Mouse (Mus musculus) heart, postnatal 0 days (tissue): ENCODE measurements around the gene Paqr5. TPM values are rescaled to one million over a fixed set of nuclear protein-coding genes. Genes with fewer than 3 reads are reported as not detected.

Experiments
- ATAC-seq: fragments of 200-750 bp; cut with Nextera tagmentation; 2 replicates; pipeline ENCODE4 v1.8.0; 2017; ENCODE audit warnings: low read depth, moderate number of reproducible peaks, moderate library complexity; ENCODE audit not compliant: insufficient read depth
- DNase-seq: peaks from one replicate; pipeline ENCODE4 v3.0.0-alpha.2; 2016; ENCODE audit warnings: low spot score
- H3K27ac ChIP-seq: fragments of 300-500 bp; sonication (generic); 2 replicates; pipeline ENCODE4 v1.5.1; 2014; ENCODE audit warnings: low read depth, mild to moderate bottlenecking
- H3K27me3 ChIP-seq: fragments of 300-500 bp; sonication (generic); 2 replicates; pipeline ENCODE4 v1.6.1; 2014; ENCODE audit warnings: low read length, mixed read lengths; ENCODE audit not compliant: control insufficient read depth, insufficient read depth
- H3K36me3 ChIP-seq: fragments of 300-500 bp; sonication (generic); replicated peaks from 2 replicates; pipeline ENCODE4 v1.6.1; 2014; ENCODE audit warnings: low read length, mixed read lengths; ENCODE audit not compliant: control insufficient read depth, insufficient read depth
- H3K4me1 ChIP-seq: fragments of 300-500 bp; sonication (generic); 2 replicates; pipeline ENCODE4 v1.6.1; 2014; ENCODE audit warnings: antibody characterized with exemption; ENCODE audit not compliant: control insufficient read depth, insufficient read depth
- H3K4me2 ChIP-seq: fragments of 300-500 bp; sonication (generic); 2 replicates; pipeline ENCODE4 v1.6.1; 2014; ENCODE audit warnings: low read depth, mild to moderate bottlenecking, low read length, moderate library complexity
- H3K4me3 ChIP-seq: fragments of 300-500 bp; sonication (generic); 2 replicates; pipeline ENCODE4 v1.5.1; 2014; ENCODE audit warnings: low read depth, low read length
- H3K9ac ChIP-seq: fragments of 300-500 bp; sonication (generic); replicated peaks from 2 replicates; pipeline ENCODE4 v1.6.1; 2014; ENCODE audit warnings: low read depth, low read length, mixed read lengths
- H3K9me3 ChIP-seq: fragments of 300-500 bp; sonication (generic); replicated peaks from 2 replicates; pipeline ENCODE4 v1.6.1; 2016; ENCODE audit warnings: low read length; ENCODE audit not compliant: control insufficient read depth
- CTCF ChIP-seq: IDR thresholded peaks from 2 replicates; pipeline ENCODE4 v1.5.1; 2016; ENCODE audit warnings: antibody characterized with exemption, control low read depth, low read depth
- EP300 ChIP-seq: IDR thresholded peaks from 2 replicates; pipeline ENCODE4 v1.6.1; 2016; ENCODE audit warnings: antibody characterized with exemption, low read depth
- WGBS: fragments of 180-500 bp; shearing (Covaris S2); extraction: QIAGEN DNeasy Blood & Tissue Kit; methylation state at CpG from one replicate; pipeline ENCODE4 v1.1.7; 2014; 5-methylcytosine and 5-hydroxymethylcytosine counted together
- polyA plus RNA-seq: library from polyadenylated mRNA; unstranded; fragments of >200 nt; fragmentation: Nextera tagmentation; extraction: Ambion mirVana; gene quantifications from 2 replicates; pipeline ENCODE4 v1.2.1, GENCODE M21; 2015
- total RNA-seq: library from RNA; depleted of rRNA; stranded (reverse); fragments of >200 nt; gene quantifications from 2 replicates; pipeline ENCODE4 v1.2.3, GENCODE M21; 2014; ENCODE audit warnings: low replicate concordance; rRNA removed

Gene Paqr5
- total and polyA plus RNA-seq, 2 experiments from 2014 or later = 0.18 to 5.1 TPM

- Histone ChIP-seq H3K4me1 (peaks cover 3% of the 10 kb centered on the region), H3K27ac (no peak overlapping the region), H3K4me2 (no peak overlapping the region), H3K27me3 (0 out of 2 replicates have a peak, but pooled peaks cover 6% of the 10 kb centered on the region), H3K4me3 (no peak overlapping the region), H3K9me3 (no peaks in the 10 kb centered on the region), H3K9ac (no peak overlapping the region), H3K36me3 (peaks cover 17% of the 10 kb centered on the region)
- no peak for TF ChIP-seq EP300
- no peak for TF ChIP-seq CTCF
- ATAC-seq (no peak), DNase-seq (no peak)
- 66% methylated on average over 3 of the region's 3 CpGs for WGBS
Measured at GRCm38 (mm10) chr9:61908341-61908740, 118.3 kb downstream of the Paqr5 start.

DNA sequence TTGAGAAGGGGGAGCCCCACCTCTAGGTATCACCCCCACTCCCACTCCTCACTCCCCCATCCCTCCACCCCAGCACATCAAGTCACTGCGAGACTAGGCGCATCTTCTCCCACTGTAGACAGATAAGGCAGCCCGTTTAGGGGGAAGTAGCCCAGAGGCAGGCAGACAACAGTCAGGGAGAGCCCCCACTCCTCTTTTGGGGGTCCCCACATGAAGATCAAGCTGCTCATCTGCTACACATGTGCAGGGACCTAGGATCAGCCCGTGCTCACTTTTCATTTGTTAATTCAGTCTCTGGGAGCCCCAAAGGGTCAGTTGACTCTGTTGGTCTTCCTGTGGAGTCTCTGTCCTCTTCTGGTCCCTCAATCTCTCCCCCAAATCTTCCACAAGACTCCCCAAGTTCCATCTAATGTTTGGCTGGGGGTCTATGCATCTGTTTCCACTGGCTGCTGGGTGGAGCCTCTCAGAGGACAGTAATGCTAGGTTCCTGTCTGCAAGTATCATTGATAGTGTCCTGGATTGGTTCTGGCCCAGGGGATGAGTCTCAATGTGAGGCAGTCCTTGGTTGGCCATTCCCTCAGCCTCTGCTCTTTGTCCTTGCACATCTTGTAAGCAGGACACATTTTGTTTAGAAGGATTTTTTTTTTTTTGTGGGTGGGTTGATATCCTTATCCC lies 118.9 kb downstream of the Paqr5 start:
- Histone ChIP-seq H3K9me3 (no peaks in the 10 kb centered on the region), H3K9ac (no peak overlapping the region), H3K4me1 (no peaks in the 10 kb centered on the region; the same call in 1 of the 2 replicates), H3K36me3 (peaks cover 14% of the 10 kb centered on the region), H3K27ac (no peak overlapping the region), H3K4me3 (no peak overlapping the region), H3K4me2 (no peak overlapping the region), H3K27me3 (peaks cover 8% of the 10 kb centered on the region; the same call in 1 of the 2 replicates)
- DNase-seq (no peak), ATAC-seq (no peak)
- TF ChIP-seq CTCF (no peak), EP300 (no peak)
- WGBS = 66% methylated on average over 4 of the region's 4 CpGs

DNA sequence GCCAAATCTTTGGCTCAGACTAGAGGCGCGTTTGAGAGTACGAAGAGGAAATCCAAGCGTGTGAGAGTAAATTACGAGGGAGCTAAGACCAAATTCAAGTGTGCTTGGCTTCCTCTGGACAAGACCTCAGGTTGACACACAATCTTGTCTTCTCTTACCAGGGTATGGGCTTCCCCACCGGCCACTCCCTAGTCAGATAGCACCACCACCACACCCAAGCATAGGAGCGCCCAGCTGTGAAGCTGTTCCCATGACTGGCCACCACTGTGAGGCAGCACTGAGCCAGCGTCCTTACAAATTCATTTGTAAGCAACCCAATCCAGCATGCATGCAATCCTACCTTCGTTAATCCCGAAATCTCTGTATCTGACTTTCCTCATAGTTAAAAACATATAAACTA lies 119.7 kb downstream of the Paqr5 start:
- H3K4me2 ChIP-seq = no peak overlapping the region
- WGBS = 61% methylated on average over 10 of the region's 10 CpGs
- H3K36me3 ChIP-seq = peaks cover 6% of the 10 kb centered on the region
- no peaks in the 10 kb centered on the region for H3K9me3 ChIP-seq
- no peak overlapping the region for H3K27ac ChIP-seq
- peaks cover 16% of the 10 kb centered on the region; the same call in 1 of the 2 replicates for H3K27me3 ChIP-seq
- DNase-seq = no peak
- no peak overlapping the region for H3K4me3 ChIP-seq
- TF ChIP-seq EP300 = no peak
- peak; percentile 54 for TF ChIP-seq CTCF
- H3K9ac ChIP-seq = no peak overlapping the region
- no peaks in the 10 kb centered on the region; the same call in 1 of the 2 replicates for H3K4me1 ChIP-seq
- no peak for ATAC-seq

GRCm38 (mm10) chr9:61905576-61905975 lies 121.1 kb downstream of the Paqr5 start:
- H3K36me3 ChIP-seq = no peaks in the 10 kb centered on the region
- 85% methylated on average over 5 of the region's 5 CpGs for WGBS
- no peak overlapping the region for H3K4me2 ChIP-seq
- H3K4me1 ChIP-seq = no peaks in the 10 kb centered on the region; the same call in 1 of the 2 replicates
- TF ChIP-seq EP300 = no peak
- TF ChIP-seq CTCF = no peak
- H3K4me3 ChIP-seq = no peak overlapping the region
- peaks cover 24% of the 10 kb centered on the region for H3K27me3 ChIP-seq
- H3K9ac ChIP-seq = no peak overlapping the region
- DNase-seq = no peak
- no peaks in the 10 kb centered on the region for H3K9me3 ChIP-seq
- ATAC-seq = no peak
- H3K27ac ChIP-seq = no peak overlapping the region

DNA sequence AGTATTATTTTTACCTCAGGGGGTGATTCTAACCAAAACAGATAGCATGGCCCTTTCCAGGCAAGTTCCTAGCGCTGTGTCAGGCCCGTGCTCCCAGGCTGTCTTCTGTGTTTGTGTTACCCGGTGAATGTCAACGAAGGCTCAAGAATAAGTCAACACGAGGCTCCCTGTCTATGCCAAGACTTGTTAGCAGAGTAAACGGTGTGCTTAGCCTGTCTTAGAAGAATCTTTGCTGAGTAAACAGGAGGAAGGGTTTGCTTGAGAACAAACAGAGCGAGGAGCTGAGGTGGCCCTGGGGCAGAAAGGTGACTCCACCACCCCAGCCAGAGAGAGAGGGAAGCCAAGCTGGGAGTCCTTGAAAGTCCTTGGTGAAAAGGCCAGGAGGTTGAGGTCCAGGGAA lies 122.5 kb downstream of the Paqr5 start:
- H3K27ac ChIP-seq = no peak overlapping the region

More for the DNA sequence above, 122.5 kb downstream of the Paqr5 start:
- Histone ChIP-seq H3K9ac (no peak overlapping the region), H3K36me3 (no peaks in the 10 kb centered on the region), H3K4me2 (no peak overlapping the region), H3K27me3 (peaks cover 37% of the 10 kb centered on the region), H3K9me3 (no peaks in the 10 kb centered on the region), H3K4me1 (no peaks in the 10 kb centered on the region; the same call in 1 of the 2 replicates), H3K4me3 (no peak overlapping the region)
- no peak for TF ChIP-seq EP300
- no peak for TF ChIP-seq CTCF
- DNase-seq = no peak
- WGBS = 33% methylated on average over 7 of the region's 7 CpGs
- ATAC-seq = no peak

Other genes starting within 250 kb of the Paqr5 start
- gene Rplp1, start 112.3 kb downstream of the Paqr5 start, total RNA-seq = 4,531 and 5,254 TPM in 2 replicates
- gene Rplp1, start 112.3 kb downstream of the Paqr5 start, polyA plus RNA-seq = 891 and 953 TPM in 2 replicates
- gene Kif23, start 80.1 kb downstream of the Paqr5 start, total RNA-seq = 9.9 and 17.9 TPM in 2 replicates
- 17.2 and 17.6 TPM in 2 replicates for gene Kif23, start 80.1 kb downstream of the Paqr5 start, polyA plus RNA-seq
- 8.8 and 10.7 TPM in 2 replicates for gene Glce, start 95.8 kb upstream of the Paqr5 start, total RNA-seq
- gene Glce, start 95.8 kb upstream of the Paqr5 start, polyA plus RNA-seq = 5.7 and 6.1 TPM in 2 replicates